Mouse (Mus musculus) bone marrow macrophage, adult 2 months (primary cell): ENCODE results near the gene Zdhhc5.

Source experiments
- CTCF ChIP-seq: IDR thresholded peaks from 2 replicates; pipeline ENCODE4 v1.5.1; 2012; ENCODE audit warnings: low read depth, mild to moderate bottlenecking, low read length, moderate library complexity
- POLR2A ChIP-seq: IDR thresholded peaks from 2 replicates; pipeline ENCODE4 v1.6.1; 2012; ENCODE audit warnings: mild to moderate bottlenecking, low read depth, low read length, borderline replicate concordance

DNA sequence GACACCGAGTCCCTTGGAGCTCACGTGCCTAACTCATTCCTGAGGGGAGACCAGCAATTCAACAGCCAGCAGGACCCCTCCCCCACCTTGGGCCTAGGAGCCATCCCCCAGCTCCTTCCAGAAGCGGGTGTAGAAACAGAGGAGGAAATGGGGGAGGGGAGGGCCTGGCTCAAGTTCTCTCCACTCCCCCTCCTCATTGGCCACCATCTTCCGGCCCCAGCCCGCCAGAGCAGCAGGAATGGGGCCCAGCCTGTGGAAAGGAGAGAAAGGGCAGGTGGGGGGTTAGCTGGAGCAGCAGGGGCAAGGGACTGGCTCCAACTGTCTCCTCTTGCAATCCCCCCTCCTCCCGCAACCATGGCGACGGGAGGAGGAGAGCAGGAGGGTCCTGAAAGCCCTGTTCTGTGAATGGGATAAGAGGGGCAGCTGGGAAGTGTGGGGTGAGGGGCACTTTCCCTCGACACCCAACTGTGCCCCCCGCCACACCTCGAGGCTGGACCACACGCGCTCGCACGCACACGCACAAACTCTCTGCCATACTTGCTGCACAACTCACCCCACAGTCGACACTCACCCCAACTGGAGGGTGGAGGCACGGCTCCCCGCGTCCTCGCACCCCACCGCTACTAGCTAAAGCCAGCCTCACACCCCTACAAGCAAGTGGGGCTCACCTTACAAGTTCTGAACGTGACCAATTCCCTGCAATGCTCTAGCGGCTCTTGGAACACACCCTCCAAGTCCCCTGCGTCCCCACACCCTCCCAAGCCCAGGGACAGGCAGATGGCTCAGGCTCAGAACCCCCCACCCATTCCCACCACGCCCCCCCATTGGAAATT is 27.7 kb upstream of the Zdhhc5 start:
- no peak for TF ChIP-seq POLR2A
- no peak for TF ChIP-seq CTCF
